Mouse (Mus musculus) MEL (cell line): ENCODE measurements around the gene Nmnat3. TPM values are rescaled to one million over a fixed set of nuclear protein-coding genes. Genes with fewer than 3 reads are reported as not detected.

ENCODE experiments used
- DNase-seq: peaks from one replicate; pipeline ENCODE4 v3.0.0; 2011; ENCODE audit warnings: low read depth, low spot score
- H3K27ac ChIP-seq: 2 replicates; pipeline ENCODE4 v1.5.1; 2012; ENCODE audit warnings: low read depth, mild to moderate bottlenecking, control low read depth, low read length, moderate library complexity; ENCODE audit not compliant: control insufficient read depth
- H3K27me3 ChIP-seq, 2 experiments: fragments of 150-350 bp in 1 of 2; sonication (generic) in 1 of 2; 2 replicates each; pipeline ENCODE4 v1.6.1; 2012; ENCODE audit warnings: low read length in 2 of 2, mild to moderate bottlenecking in 2 of 2, improper control_type of control experiment in 1 of 2, moderate library complexity in 1 of 2; ENCODE audit not compliant: insufficient read depth in 2 of 2, control insufficient read depth in 1 of 2
- H3K36me3 ChIP-seq, 2 experiments: 2 replicates each; pipeline ENCODE4 v1.6.1; 2012 to 2014; ENCODE audit warnings: low read length in 2 of 2, improper control_type of control experiment in 1 of 2, inconsistent platforms in 1 of 2, mild to moderate bottlenecking in 1 of 2; ENCODE audit not compliant: insufficient read depth in 2 of 2, control insufficient read depth in 1 of 2
- H3K4me1 ChIP-seq, 2 experiments: fragments of 150-350 bp in 1 of 2; sonication (generic) in 1 of 2; 2 replicates each; pipeline ENCODE4 v1.6.1; 2012; ENCODE audit warnings: low read length in 2 of 2, improper control_type of control experiment in 1 of 2, mild to moderate bottlenecking in 1 of 2; ENCODE audit not compliant: insufficient read depth in 2 of 2, control insufficient read depth in 1 of 2
- H3K4me3 ChIP-seq, 2 experiments: fragments of 150-350 bp in 1 of 2; sonication (generic) in 1 of 2; 2 replicates each; pipeline ENCODE4 v1.5.1; 2012; ENCODE audit warnings: low read depth in 2 of 2, low read length in 2 of 2, mild to moderate bottlenecking in 2 of 2, moderate library complexity in 2 of 2, control low read depth in 1 of 2, improper control_type of control experiment in 1 of 2; ENCODE audit not compliant: control insufficient read depth in 1 of 2, insufficient read depth in 1 of 2
- H3K79me2 ChIP-seq: 2 replicates; pipeline ENCODE4 v1.6.1; 2012; ENCODE audit warnings: mild to moderate bottlenecking, low read length, moderate library complexity; ENCODE audit not compliant: control insufficient read depth, poor library complexity, insufficient read depth
- H3K9ac ChIP-seq: 2 replicates; pipeline ENCODE4 v1.6.1; 2012; ENCODE audit warnings: low read depth, mild to moderate bottlenecking, control low read depth, low read length, moderate library complexity; ENCODE audit not compliant: control insufficient read depth, poor library complexity, severe bottlenecking
- H3K9me3 ChIP-seq: fragments of 150-350 bp; sonication (generic); replicated peaks from 2 replicates; pipeline ENCODE4 v1.6.1; 2012; ENCODE audit warnings: mild to moderate bottlenecking, low read length, improper control_type of control experiment, moderate library complexity; ENCODE audit not compliant: insufficient read depth
- BHLHE40 ChIP-seq: IDR thresholded peaks from 2 replicates; pipeline ENCODE4 v1.6.1; 2012; ENCODE audit warnings: low read depth, mild to moderate bottlenecking, inconsistent platforms, low read length, improper control_type of control experiment, borderline replicate concordance
- CHD1 ChIP-seq: IDR thresholded peaks from 2 replicates; pipeline ENCODE4 v1.6.1; 2012; ENCODE audit warnings: low read depth, mild to moderate bottlenecking, inconsistent platforms, low read length, improper control_type of control experiment
- CHD2 ChIP-seq: IDR thresholded peaks from 2 replicates; pipeline ENCODE4 v1.6.1; 2011; ENCODE audit warnings: low read length, improper control_type of control experiment
- CTCF ChIP-seq, 3 experiments: IDR thresholded peaks in 2 of 3; conservative IDR thresholded peaks in 1 of 3; 2 replicates each; pipeline ENCODE4 v1.5.1; 2011 to 2012; ENCODE audit warnings: low read length in 3 of 3, low read depth in 2 of 3, mild to moderate bottlenecking in 2 of 3, improper control_type of control experiment in 1 of 3, inconsistent platforms in 1 of 3, mixed read lengths in 1 of 3, moderate library complexity in 1 of 3; ENCODE audit not compliant: control insufficient read depth in 1 of 3, insufficient read depth in 1 of 3, poor library complexity in 1 of 3, severe bottlenecking in 1 of 3
- EP300 ChIP-seq, 2 experiments: IDR thresholded peaks; 2 replicates each; pipeline ENCODE4 v1.6.1; 2011; ENCODE audit warnings: improper control_type of control experiment in 2 of 2, low read length in 2 of 2, low read depth in 1 of 2, mild to moderate bottlenecking in 1 of 2
- ETS1 ChIP-seq: IDR thresholded peaks from 2 replicates; pipeline ENCODE4 v1.6.1; 2012; ENCODE audit warnings: low read depth, mild to moderate bottlenecking, inconsistent platforms, low read length, improper control_type of control experiment, moderate library complexity
- GABPA ChIP-seq: IDR thresholded peaks from 2 replicates; pipeline ENCODE4 v1.6.1; 2012; ENCODE audit warnings: low read depth, mild to moderate bottlenecking, inconsistent platforms, low read length, improper control_type of control experiment, moderate library complexity
- GATA1 ChIP-seq: IDR thresholded peaks from 2 replicates; pipeline ENCODE4 v1.6.1; 2011; ENCODE audit warnings: low read depth, low read length, improper control_type of control experiment
- KAT2A ChIP-seq: conservative IDR thresholded peaks from 2 replicates; pipeline ENCODE4 v1.6.1; 2012; ENCODE audit warnings: low read depth, low read length, improper control_type of control experiment, inconsistent platforms
- MEF2A ChIP-seq: IDR thresholded peaks from 2 replicates; pipeline ENCODE4 v1.6.1; 2014; ENCODE audit warnings: low read depth, mild to moderate bottlenecking, inconsistent platforms, low read length, improper control_type of control experiment; ENCODE audit not compliant: poor library complexity, insufficient replicate concordance, severe bottlenecking; ENCODE audit errors: extremely low read depth
- MYB ChIP-seq: IDR thresholded peaks from 2 replicates; pipeline ENCODE4 v1.6.1; 2011; ENCODE audit warnings: mild to moderate bottlenecking, low read depth, low read length, improper control_type of control experiment
- MYC ChIP-seq: IDR thresholded peaks from 2 replicates; pipeline ENCODE4 v1.6.1; 2011; ENCODE audit warnings: low read depth, mild to moderate bottlenecking, low read length, improper control_type of control experiment, moderate library complexity
- NELFE ChIP-seq: IDR thresholded peaks from 2 replicates; pipeline ENCODE4 v1.6.1; 2011; ENCODE audit warnings: low read depth, low read length, improper control_type of control experiment
- POLR2A ChIP-seq, 2 experiments: IDR thresholded peaks; 2 replicates each; pipeline ENCODE4 v1.6.1; 2011 to 2012; ENCODE audit warnings: low read length in 2 of 2, mild to moderate bottlenecking in 2 of 2, control low read depth in 1 of 2, improper control_type of control experiment in 1 of 2, low read depth in 1 of 2, moderate library complexity in 1 of 2; ENCODE audit not compliant: control insufficient read depth in 1 of 2, insufficient read depth in 1 of 2, poor library complexity in 1 of 2
- POLR2AphosphoS2 ChIP-seq: IDR thresholded peaks from 2 replicates; pipeline ENCODE4 v1.6.1; 2011; ENCODE audit warnings: low read length, improper control_type of control experiment
- POLR2AphosphoS5 ChIP-seq: IDR thresholded peaks from 2 replicates; pipeline ENCODE4 v1.6.1; 2012; ENCODE audit warnings: low read depth, borderline replicate concordance, mild to moderate bottlenecking, inconsistent platforms, low read length, moderate library complexity, mixed read lengths
- RAD21 ChIP-seq: IDR thresholded peaks from 2 replicates; pipeline ENCODE4 v1.6.1; 2011; ENCODE audit warnings: mild to moderate bottlenecking, low read depth, low read length, improper control_type of control experiment
- RCOR1 ChIP-seq: IDR thresholded peaks from 2 replicates; pipeline ENCODE4 v1.6.1; 2012; ENCODE audit warnings: low read depth, mild to moderate bottlenecking, inconsistent platforms, low read length, improper control_type of control experiment
- SMC3 ChIP-seq: IDR thresholded peaks from 2 replicates; pipeline ENCODE4 v1.6.1; 2011; ENCODE audit warnings: low read depth, low read length, improper control_type of control experiment
- TBP ChIP-seq: IDR thresholded peaks from 2 replicates; pipeline ENCODE4 v1.8.0; 2011; ENCODE audit warnings: low read depth, low read length, improper control_type of control experiment
- UBTF ChIP-seq: IDR thresholded peaks from 2 replicates; pipeline ENCODE4 v1.6.1; 2012; ENCODE audit warnings: low read depth, mild to moderate bottlenecking, inconsistent platforms, low read length, improper control_type of control experiment, moderate library complexity, borderline replicate concordance; ENCODE audit not compliant: insufficient read depth
- USF2 ChIP-seq, 2 experiments: IDR thresholded peaks; 2 replicates each; pipeline ENCODE4 v1.6.1; 2011 to 2012; ENCODE audit warnings: improper control_type of control experiment in 2 of 2, low read length in 2 of 2, borderline replicate concordance in 1 of 2, inconsistent platforms in 1 of 2, low read depth in 1 of 2, mild to moderate bottlenecking in 1 of 2; ENCODE audit not compliant: insufficient read depth in 1 of 2
- ZC3H11A ChIP-seq: IDR thresholded peaks from 2 replicates; pipeline ENCODE4 v1.6.1; 2012; ENCODE audit warnings: low read depth, mild to moderate bottlenecking, inconsistent platforms, low read length, improper control_type of control experiment
- ZMIZ1 ChIP-seq: IDR thresholded peaks from 2 replicates; pipeline ENCODE4 v1.6.1; 2012; ENCODE audit warnings: low read depth, mild to moderate bottlenecking, inconsistent platforms, low read length, improper control_type of control experiment, moderate library complexity
- polyA plus RNA-seq, 2 experiments: library from polyadenylated mRNA; stranded (reverse) in 1 of 2; unstranded in 1 of 2; fragments of >175 nt in 1 of 2; fragments of >200 nt in 1 of 2; gene quantifications; 2 replicates each; pipeline versions ENCODE4 v1.2.1 to v1.2.4; 2012; ENCODE audit warnings: low replicate concordance in 2 of 2, low read depth in 1 of 2; ENCODE audit not compliant: insufficient read length in 2 of 2, insufficient read depth in 1 of 2, missing spikeins in 1 of 2
- total RNA-seq: library from RNA; depleted of rRNA; stranded (reverse); fragments of 300-350 nt; gene quantifications from 2 replicates; pipeline ENCODE4 v1.2.3, GENCODE M21; 2012

Nmnat3 gene
- total and polyA plus RNA-seq, 3 experiments, result 14.4 to 15.2 TPM; not detected in 1

- Histone ChIP-seq H3K9me3 (no peaks in the 10 kb centered on the region), H3K4me1 (no peaks in the 10 kb centered on the region), H3K27ac (no peak overlapping the region), H3K9ac (no peak overlapping the region), H3K36me3 (no peaks in the 10 kb centered on the region), H3K4me3 (no peak overlapping the region), H3K27me3 (no peaks in the 10 kb centered on the region), H3K79me2 (no peaks in the 10 kb centered on the region)
- TF ChIP-seq RAD21, result peak; percentile 80
- TF ChIP-seq USF2 (IDR thresholded peaks at IDR 0.05; ENCODE audit: borderline replicate concordance in 1 of 2, insufficient read depth in 1 of 2, low read depth in 1 of 2, low read length in 2 of 2), result no peak
- 0 out of 2 replicates have a peak, but pooled peaks have one; percentile 28 for TF ChIP-seq MYC
- TF ChIP-seq ZC3H11A, result peak; percentile 70
- TF ChIP-seq SMC3, result peak; percentile 86
- TF ChIP-seq CTCF (IDR thresholded peaks at IDR 0.05 in 2 of 3, conservative IDR thresholded peaks at IDR 0.05 in 1 of 3; ENCODE audit: control insufficient read depth in 1 of 3, insufficient read depth in 1 of 3, low read depth in 2 of 3, low read length in 3 of 3, poor library complexity in 1 of 3, severe bottlenecking in 1 of 3), result peak; percentile 84 to 89 (median 88)
- no peak for TF ChIP-seq GABPA
- DNase-seq, result peak; percentile 73
These were observed 121.9 kb downstream of the Nmnat3 start for GRCm38 (mm10) chr9:98409137-98409536.

- Histone ChIP-seq H3K4me1 (no peaks in the 10 kb centered on the region), H3K27ac (no peak overlapping the region), H3K36me3 (no peaks in the 10 kb centered on the region)
- TF ChIP-seq CHD1 (no peak), POLR2A (IDR thresholded peaks at IDR 0.05; ENCODE audit: control insufficient read depth in 1 of 2, insufficient read depth in 1 of 2, low read depth in 1 of 2, low read length in 2 of 2, poor library complexity in 1 of 2) (no peak), RAD21 (no peak), CTCF (IDR thresholded peaks at IDR 0.05 in 2 of 3, conservative IDR thresholded peaks at IDR 0.05 in 1 of 3; ENCODE audit: control insufficient read depth in 1 of 3, insufficient read depth in 1 of 3, low read depth in 2 of 3, low read length in 3 of 3, poor library complexity in 1 of 3, severe bottlenecking in 1 of 3) (no peak), ZMIZ1 (no peak), MYB (no peak), TBP (no peak), RCOR1 (no peak), BHLHE40 (no peak), POLR2AphosphoS5 (no peak), MEF2A (no peak), POLR2AphosphoS2 (no peak), CHD2 (no peak), EP300 (IDR thresholded peaks at IDR 0.05; ENCODE audit: low read depth in 1 of 2, low read length in 2 of 2) (no peak), ETS1 (no peak), ZC3H11A (no peak), UBTF (no peak), NELFE (no peak), GATA1 (no peak), KAT2A (no peak)
- TF ChIP-seq, all 39 proteins: peak for 0
- H3K9ac ChIP-seq, result no peak overlapping the region
- H3K4me3 ChIP-seq, result no peak overlapping the region
- DNase-seq, result no peak
- no peaks in the 10 kb centered on the region for H3K79me2 ChIP-seq
- H3K9me3 ChIP-seq, result no peaks in the 10 kb centered on the region
- H3K27me3 ChIP-seq, result no peaks in the 10 kb centered on the region
These were observed 128.2 kb downstream of the Nmnat3 start for GRCm38 (mm10) chr9:98415427-98415826.
